Mouse (Mus musculus) G1E (cell line): ENCODE data around the gene Fthl17d. TPM values are rescaled to one million over a fixed set of nuclear protein-coding genes. Genes with fewer than 3 reads are reported as not detected.

Experiments
- ATAC-seq: 2 replicates; pipeline ENCODE4 v1.8.0; 2016; ENCODE audit warnings: mild to moderate bottlenecking; ENCODE audit not compliant: insufficient number of reproducible peaks, poor library complexity, low FRiP score, severe bottlenecking; ENCODE audit errors: extremely low read depth
- DNase-seq: peaks from one replicate; pipeline ENCODE4 v3.0.0; 2012; ENCODE audit warnings: low spot score
- H3K27me3 ChIP-seq: 2 replicates; pipeline ENCODE4 v1.6.1; 2012; ENCODE audit warnings: mild to moderate bottlenecking, low read length, inconsistent platforms; ENCODE audit not compliant: insufficient read depth
- H3K36me3 ChIP-seq: replicated peaks from 2 replicates; pipeline ENCODE3; 2012; ENCODE audit warnings: mild to moderate bottlenecking, inconsistent platforms
- H3K4me1 ChIP-seq: 2 replicates; pipeline ENCODE4 v1.6.1; 2012; ENCODE audit warnings: low read depth, low read length, inconsistent platforms, mixed read lengths; ENCODE audit not compliant: insufficient read depth
- H3K4me3 ChIP-seq: 2 replicates; pipeline ENCODE4 v1.5.1; 2012; ENCODE audit warnings: low read depth, mild to moderate bottlenecking, inconsistent platforms, low read length, moderate library complexity, mixed read lengths
- H3K9me3 ChIP-seq: replicated peaks from 2 replicates; pipeline ENCODE4 v1.6.1; 2012; ENCODE audit warnings: inconsistent platforms
- CTCF ChIP-seq: IDR thresholded peaks from 2 replicates; pipeline ENCODE4 v1.5.1; 2012; ENCODE audit warnings: low read depth, low read length, inconsistent platforms, mixed read lengths
- GATA1 ChIP-seq: IDR thresholded peaks from 2 replicates; pipeline ENCODE4 v1.6.1; 2012; ENCODE audit warnings: borderline replicate concordance, low read length, inconsistent platforms, mixed read lengths
- GATA2 ChIP-seq: IDR thresholded peaks from 2 replicates; pipeline ENCODE4 v1.6.1; 2012; ENCODE audit warnings: low read depth, low read length, inconsistent platforms, borderline replicate concordance
- POLR2AphosphoS5 ChIP-seq: IDR thresholded peaks from 2 replicates; pipeline ENCODE4 v1.6.1; 2012; ENCODE audit warnings: low read depth, low read length, inconsistent platforms; ENCODE audit not compliant: insufficient replicate concordance
- TAL1 ChIP-seq: conservative IDR thresholded peaks from 2 replicates; pipeline ENCODE4 v1.6.1; 2012; ENCODE audit warnings: low read depth, low read length, inconsistent platforms, mixed read lengths
- polyA plus RNA-seq: library from polyadenylated mRNA; stranded (reverse); fragments of >175 nt; gene quantifications from 2 replicates; pipeline ENCODE4 v1.2.3, GENCODE M21; 2012
- total RNA-seq, 2 experiments: library from RNA; stranded (forward) in 1 of 2; stranded (reverse) in 1 of 2; fragments of 200-1000 nt in 1 of 2; fragments of >200 nt in 1 of 2; fragmentation: Nextera tagmentation in 1 of 2; gene quantifications; 2 replicates each; pipeline ENCODE4 v1.2.3; 2014 to 2017

Fthl17d gene
- total and polyA plus RNA-seq, 3 experiments = not detected

- ATAC-seq = no peak
- Histone ChIP-seq H3K9me3 (no peaks in the 10 kb centered on the region), H3K4me3 (no peak overlapping the region), H3K36me3 (no peaks in the 10 kb centered on the region), H3K4me1 (no peaks in the 10 kb centered on the region), H3K27me3 (no peaks in the 10 kb centered on the region)
- TF ChIP-seq POLR2AphosphoS5 (no peak), TAL1 (no peak), CTCF (no peak), GATA1 (no peak), GATA2 (no peak)
- no peak for DNase-seq
Measured at GRCm38 (mm10) chrX:8944041-8944440, 42.5 kb downstream of the Fthl17d start.

Other genes with a start within 250 kb of the Fthl17d start
- not detected in 2 replicates for gene Ssx9, start 238.3 kb downstream of the Fthl17d start, total RNA-seq (2014; fragmentation: Nextera tagmentation)
- not detected in 2 replicates for gene Ssx9, start 238.3 kb downstream of the Fthl17d start, total RNA-seq (2017)
- not detected in 2 replicates for gene Ssx9, start 238.3 kb downstream of the Fthl17d start, polyA plus RNA-seq
- not detected in 2 replicates for gene Ssxb5, start 183.1 kb downstream of the Fthl17d start, total RNA-seq (2014; fragmentation: Nextera tagmentation)
- gene Ssxb5, start 183.1 kb downstream of the Fthl17d start, total RNA-seq (2017) = not detected in 2 replicates
- not detected in 2 replicates for gene Ssxb5, start 183.1 kb downstream of the Fthl17d start, polyA plus RNA-seq
- gene Gm6592, start 142.8 kb downstream of the Fthl17d start, total RNA-seq (2014; fragmentation: Nextera tagmentation) = not detected in 2 replicates
- gene Gm6592, start 142.8 kb downstream of the Fthl17d start, total RNA-seq (2017) = not detected in 2 replicates
- not detected in 2 replicates for gene Gm6592, start 142.8 kb downstream of the Fthl17d start, polyA plus RNA-seq
- 95.6 and 101 TPM in 2 replicates for gene Gm5751, start 112.5 kb downstream of the Fthl17d start, total RNA-seq (2014; fragmentation: Nextera tagmentation)
- gene Gm5751, start 112.5 kb downstream of the Fthl17d start, total RNA-seq (2017) = 39.6 and 40.8 TPM in 2 replicates
- gene Gm5751, start 112.5 kb downstream of the Fthl17d start, polyA plus RNA-seq = 0.19 and 1.2 TPM in 2 replicates
- gene B630019K06Rik, start 94.4 kb downstream of the Fthl17d start, total RNA-seq (2014; fragmentation: Nextera tagmentation) = 0.39 and 1.2 TPM in 2 replicates
- 0.11 and 0.12 TPM in 2 replicates for gene B630019K06Rik, start 94.4 kb downstream of the Fthl17d start, total RNA-seq (2017)
- 0.15 TPM in 2 replicates for gene B630019K06Rik, start 94.4 kb downstream of the Fthl17d start, polyA plus RNA-seq
- gene Fthl17b, start 23.8 kb downstream of the Fthl17d start, total RNA-seq (2014; fragmentation: Nextera tagmentation) = not detected in 2 replicates
- not detected in 2 replicates for gene Fthl17b, start 23.8 kb downstream of the Fthl17d start, total RNA-seq (2017)
- gene Fthl17b, start 23.8 kb downstream of the Fthl17d start, polyA plus RNA-seq = not detected in 2 replicates
- not detected in 2 replicates for gene Fthl17c, start 10.2 kb downstream of the Fthl17d start, total RNA-seq (2014; fragmentation: Nextera tagmentation)
- not detected in 2 replicates for gene Fthl17c, start 10.2 kb downstream of the Fthl17d start, total RNA-seq (2017)
- not detected in 2 replicates for gene Fthl17c, start 10.2 kb downstream of the Fthl17d start, polyA plus RNA-seq
- gene Fthl17e, start 46.7 kb upstream of the Fthl17d start, total RNA-seq (2014; fragmentation: Nextera tagmentation) = not detected in 2 replicates
- not detected in 2 replicates for gene Fthl17e, start 46.7 kb upstream of the Fthl17d start, total RNA-seq (2017)
- gene Fthl17e, start 46.7 kb upstream of the Fthl17d start, polyA plus RNA-seq = not detected in 2 replicates
- gene Fthl17f, start 76.3 kb upstream of the Fthl17d start, total RNA-seq (2014; fragmentation: Nextera tagmentation) = not detected in 2 replicates
- gene Fthl17f, start 76.3 kb upstream of the Fthl17d start, total RNA-seq (2017) = 0.22 TPM in 1 of 2 replicates, not detected in the other
- not detected in 2 replicates for gene Fthl17f, start 76.3 kb upstream of the Fthl17d start, polyA plus RNA-seq
- gene 4930402K13Rik, start 117.8 kb upstream of the Fthl17d start, total RNA-seq (2014; fragmentation: Nextera tagmentation) = not detected in 2 replicates
- gene 4930402K13Rik, start 117.8 kb upstream of the Fthl17d start, total RNA-seq (2017) = 0.05 TPM in 1 of 2 replicates, not detected in the other
- gene 4930402K13Rik, start 117.8 kb upstream of the Fthl17d start, polyA plus RNA-seq = not detected in 2 replicates
- not detected in 2 replicates for gene Lancl3, start 213.1 kb upstream of the Fthl17d start, total RNA-seq (2014; fragmentation: Nextera tagmentation)
- 0.06 and 0.22 TPM in 2 replicates for gene Lancl3, start 213.1 kb upstream of the Fthl17d start, total RNA-seq (2017)
- gene Lancl3, start 213.1 kb upstream of the Fthl17d start, polyA plus RNA-seq = not detected in 2 replicates